Mouse (Mus musculus) olfactory bulb, adult 2 months (tissue): Measurements from ENCODE around the gene Gm49358. TPM values are rescaled to one million over a fixed set of nuclear protein-coding genes. Genes with fewer than 3 reads are reported as not detected.

Experiments used
- H3K27ac ChIP-seq: fragments of 200-500 bp; 2 replicates; pipeline ENCODE4 v1.5.1; 2012; ENCODE audit warnings: low read depth, low read length; ENCODE audit not compliant: insufficient read depth
- H3K4me1 ChIP-seq: fragments of 200-500 bp; 2 replicates; pipeline ENCODE4 v1.6.1; 2012; ENCODE audit warnings: low read length; ENCODE audit not compliant: control insufficient read depth, insufficient read depth
- H3K4me3 ChIP-seq: fragments of 200-500 bp; 2 replicates; pipeline ENCODE4 v1.5.1; 2012; ENCODE audit warnings: mild to moderate bottlenecking, low read depth, low read length, moderate library complexity; ENCODE audit not compliant: insufficient read depth
- CTCF ChIP-seq: fragments of 200-500 bp; IDR thresholded peaks from 2 replicates; pipeline ENCODE4 v1.5.1; 2012; ENCODE audit warnings: low read depth, mild to moderate bottlenecking, low read length, moderate library complexity; ENCODE audit not compliant: insufficient read depth
- POLR2A ChIP-seq: fragments of 200-500 bp; IDR thresholded peaks from 2 replicates; pipeline ENCODE4 v1.6.1; 2012; ENCODE audit warnings: mild to moderate bottlenecking, low read depth, low read length, moderate library complexity; ENCODE audit not compliant: insufficient read depth
- WGBS: fragments of 180-500 bp; shearing (Covaris S2); methylation state at CpG from one replicate; pipeline ENCODE4 v1.1.7; 2018; 5-methylcytosine and 5-hydroxymethylcytosine counted together
- polyA plus RNA-seq: library from polyadenylated mRNA; stranded (reverse); fragments of >200 nt; gene quantifications from 2 replicates; pipeline ENCODE4 v1.2.4, GENCODE M21; 2012; ENCODE audit warnings: low replicate concordance; ENCODE audit not compliant: missing spikeins, insufficient read depth, insufficient read length

Gene Gm49358
- polyA plus RNA-seq, 1 experiment: not detected

DNA sequence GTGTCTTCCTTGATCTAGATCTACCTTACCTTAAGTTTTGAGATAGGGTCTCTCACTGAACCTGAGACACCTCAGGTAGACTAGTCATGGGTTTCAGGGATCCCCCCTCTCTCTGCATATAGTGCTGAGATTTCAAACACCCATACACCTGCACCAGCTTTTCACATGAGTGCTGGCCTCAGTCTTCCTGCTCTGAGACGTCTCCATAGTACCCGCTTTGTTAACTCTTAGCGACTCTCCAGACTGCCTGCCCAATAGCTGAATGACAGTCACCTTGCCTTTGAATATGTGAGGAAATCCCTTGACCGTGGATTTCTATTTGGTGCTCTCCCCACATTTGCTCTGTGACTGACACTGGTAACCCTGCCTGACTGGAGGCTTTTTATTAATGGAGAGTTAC is 30.4 kb downstream of the Gm49358 start:
- Histone ChIP-seq H3K4me3 (no peak overlapping the region), H3K4me1 (peaks cover 14% of the 10 kb centered on the region), H3K27ac (no peak overlapping the region)
- TF ChIP-seq CTCF (no peak), POLR2A (no peak)
- whole genome bisulfite sequencing: 92% methylated on average over 4 of the region's 4 CpGs

DNA sequence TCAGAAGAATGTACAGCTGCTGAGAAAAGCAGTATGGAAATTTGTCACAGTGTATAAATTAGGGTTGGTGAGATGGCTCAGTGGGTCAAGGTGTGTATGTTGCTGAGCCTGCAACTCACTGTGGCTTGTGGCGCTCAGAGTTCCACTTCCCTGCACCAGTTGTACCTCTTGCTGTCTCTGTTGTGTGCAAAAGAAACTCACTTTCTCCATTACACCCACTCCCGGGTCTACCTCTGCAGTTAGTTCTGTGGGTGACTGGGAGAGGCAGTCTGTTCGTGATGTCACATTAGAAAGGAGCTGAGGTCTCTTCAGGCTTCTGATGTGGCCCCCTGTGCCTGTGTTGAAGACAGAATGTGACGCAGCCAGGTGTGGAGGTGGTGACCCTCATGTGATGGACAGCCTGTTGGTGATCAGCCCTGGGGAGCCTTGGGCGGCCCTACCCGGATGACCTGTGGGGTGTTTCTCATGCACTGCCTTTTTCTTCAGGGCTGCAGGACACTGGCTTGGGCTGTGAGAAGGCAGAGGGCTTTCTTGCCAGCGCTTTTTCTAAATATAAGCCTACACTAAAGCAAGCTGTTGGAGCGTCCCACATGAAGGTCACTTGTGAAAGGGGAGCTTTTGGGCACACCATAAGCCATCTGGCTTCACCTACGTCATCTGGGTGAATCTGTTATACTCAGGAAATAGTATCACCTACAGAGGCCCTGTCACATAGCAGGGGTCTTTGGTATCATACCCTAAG is 31.2 kb downstream of the Gm49358 start:
- WGBS: 85% methylated on average over 9 of the region's 9 CpGs
- no peak overlapping the region for H3K27ac ChIP-seq
- no peak for TF ChIP-seq POLR2A
- no peak for TF ChIP-seq CTCF

DNA sequence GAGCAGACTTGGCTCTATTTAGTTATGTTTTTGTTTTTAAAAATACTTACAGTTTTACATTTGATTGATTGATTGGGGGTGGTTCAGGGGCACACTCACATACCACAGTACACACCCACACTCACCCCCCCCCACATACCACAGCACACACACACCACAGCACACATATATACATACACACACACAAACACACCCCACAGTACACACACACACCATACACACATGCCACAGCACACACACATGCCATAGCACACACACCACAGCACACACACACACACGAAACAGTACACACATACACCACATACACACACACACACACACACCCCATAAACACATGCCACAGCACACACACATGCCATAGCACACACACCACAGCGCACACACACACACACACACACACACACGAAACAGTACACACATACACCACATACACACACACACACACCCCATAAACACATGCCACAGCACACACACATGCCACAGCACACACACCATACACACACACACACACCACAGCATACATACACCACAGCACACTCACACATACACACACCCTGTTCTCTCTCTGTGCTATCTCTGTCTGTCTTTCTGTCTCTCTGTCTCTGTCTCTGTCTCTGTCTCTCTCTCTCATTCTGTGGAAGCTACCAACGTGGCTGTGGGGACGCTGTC is 32.4 kb downstream of the Gm49358 start:
- Histone ChIP-seq H3K4me1 (peaks cover 10% of the 10 kb centered on the region), H3K27ac (no peak overlapping the region), H3K4me3 (no peak overlapping the region)
- WGBS: 98% methylated on average over 5 of the region's 5 CpGs
- no peak for TF ChIP-seq CTCF
- TF ChIP-seq POLR2A: no peak

More for the DNA sequence above, 31.2 kb downstream of the Gm49358 start:
- Histone ChIP-seq H3K4me3 (no peak overlapping the region), H3K4me1 (peaks cover 10% of the 10 kb centered on the region)

DNA sequence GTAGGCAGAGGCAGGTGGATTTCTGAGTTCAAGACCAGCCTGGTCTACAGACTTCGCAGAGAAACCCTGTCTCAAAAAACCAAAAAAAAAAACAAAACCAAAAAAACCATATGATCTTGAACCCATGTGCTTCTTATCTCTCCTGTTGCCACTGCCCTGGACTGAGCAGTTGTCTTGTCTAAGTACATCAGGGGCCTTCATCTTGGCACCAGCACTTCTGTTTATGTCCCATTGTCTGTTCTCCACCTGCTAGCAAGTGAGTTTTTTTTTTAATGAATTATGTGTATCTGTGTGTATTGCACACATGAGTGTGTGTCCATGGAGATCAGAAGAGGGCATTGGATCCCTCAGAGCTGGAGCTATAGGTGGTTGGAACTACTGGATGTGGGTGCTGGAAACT is 43.6 kb downstream of the Gm49358 start:
- no peak overlapping the region for H3K27ac ChIP-seq
- TF ChIP-seq CTCF (no peak), POLR2A (no peak)
- WGBS: 97% methylated on average over 1 of the region's 1 CpGs
- H3K4me1 ChIP-seq: peaks cover 8% of the 10 kb centered on the region
- H3K4me3 ChIP-seq: no peak overlapping the region

- H3K27ac ChIP-seq: no peak overlapping the region; the same call in 1 of the 2 replicates
- H3K4me3 ChIP-seq: no peak overlapping the region
- H3K4me1 ChIP-seq: peaks cover 8% of the 10 kb centered on the region
- TF ChIP-seq CTCF (no peak), POLR2A (no peak)
- 76% methylated on average over 15 of the region's 15 CpGs for WGBS
Measured at GRCm38 (mm10) chr10:86808013-86808758, 44.4 kb downstream of the Gm49358 start.

DNA sequence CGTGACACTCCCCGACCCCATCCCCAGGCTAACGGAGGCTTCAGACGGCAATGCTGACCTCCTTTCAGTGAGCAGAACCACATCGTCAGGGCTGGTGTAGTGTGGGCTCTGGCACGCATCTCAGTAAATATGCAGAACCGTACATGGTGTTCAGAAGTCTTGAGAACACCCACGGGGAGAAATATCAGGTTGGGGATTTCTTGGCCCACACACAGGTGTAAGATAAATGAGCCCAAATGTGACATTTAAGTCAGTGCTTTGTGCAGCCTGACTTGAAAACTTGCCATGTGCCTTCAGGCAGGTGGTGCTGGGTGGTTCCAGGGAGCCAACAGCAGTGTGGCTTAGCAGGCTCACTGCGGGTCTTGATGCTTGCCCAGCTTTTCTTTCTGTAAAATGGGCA is 46.2 kb downstream of the Gm49358 start:
- Histone ChIP-seq H3K4me3 (no peak overlapping the region), H3K27ac (no peak overlapping the region), H3K4me1 (peaks cover 8% of the 10 kb centered on the region)
- 80% methylated on average over 9 of the region's 9 CpGs for WGBS
- TF ChIP-seq CTCF (no peak), POLR2A (no peak)

DNA sequence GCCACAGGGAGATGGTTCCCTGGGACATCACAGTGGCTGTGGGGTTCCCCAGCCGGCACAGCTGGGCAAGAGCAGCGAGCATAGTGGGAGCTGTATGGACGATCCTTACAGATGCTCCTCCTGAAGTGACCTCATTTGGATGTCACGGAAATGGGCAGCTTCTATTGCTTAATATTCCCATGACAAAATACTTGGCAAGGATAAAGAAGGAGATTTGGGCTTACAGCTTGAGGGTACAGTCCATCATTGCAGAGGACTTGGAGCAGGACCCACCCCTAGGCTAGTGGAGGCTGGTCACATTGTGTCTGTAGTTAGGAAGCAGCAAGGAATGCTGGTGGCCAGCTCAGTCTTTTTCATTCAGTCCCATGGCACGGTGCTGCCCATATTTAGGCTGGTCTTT is 46.8 kb downstream of the Gm49358 start:
- peaks cover 8% of the 10 kb centered on the region for H3K4me1 ChIP-seq
- H3K4me3 ChIP-seq: no peak overlapping the region
- WGBS: 91% methylated on average over 5 of the region's 5 CpGs
- TF ChIP-seq CTCF: no peak
- no peak overlapping the region for H3K27ac ChIP-seq

DNA sequence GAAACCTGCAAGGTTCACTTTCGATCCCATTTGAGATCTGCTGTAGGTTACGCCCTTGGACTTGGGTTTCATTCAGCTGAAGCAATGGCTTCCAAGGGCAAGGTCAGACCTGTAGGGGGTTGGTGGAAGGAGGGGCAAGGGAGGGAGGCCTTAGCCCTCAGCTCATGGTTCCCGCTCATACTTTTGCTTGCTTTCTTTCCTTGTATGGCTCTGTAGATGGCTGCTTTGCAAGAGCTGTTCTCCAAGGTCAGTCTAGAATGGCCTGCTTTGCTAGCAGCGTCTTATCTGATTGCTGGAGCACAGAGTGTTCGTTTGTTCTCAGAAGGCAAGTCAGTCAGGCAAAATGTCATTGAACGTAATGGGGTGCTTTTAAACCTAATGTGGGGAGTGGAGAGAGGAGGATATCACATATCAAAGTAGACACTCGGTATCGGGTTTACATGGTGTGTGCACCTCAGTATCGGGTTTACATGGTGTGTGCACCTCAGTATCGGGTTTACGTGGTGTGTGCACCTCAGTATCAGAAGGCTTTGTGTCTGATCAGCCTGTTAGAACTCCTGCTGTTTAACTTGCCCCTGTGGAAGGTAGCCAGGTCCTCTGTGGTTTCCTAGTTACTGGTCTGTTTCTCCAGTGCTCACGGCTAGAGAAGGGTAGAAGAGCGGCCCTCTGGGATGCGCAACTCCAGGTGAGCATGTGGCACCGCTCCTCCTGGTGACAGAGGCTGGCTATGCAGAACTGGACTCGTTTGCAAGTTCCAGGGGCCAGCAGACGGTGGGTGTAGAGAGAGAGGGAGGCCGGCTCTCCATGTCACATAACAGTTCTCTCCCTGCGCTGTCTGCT is 50.7 kb downstream of the Gm49358 start:
- no peak for TF ChIP-seq CTCF
- TF ChIP-seq POLR2A: no peak
- peaks cover 4% of the 10 kb centered on the region for H3K4me1 ChIP-seq
- no peak overlapping the region for H3K27ac ChIP-seq
- 87% methylated on average over 19 of the region's 19 CpGs for WGBS
- H3K4me3 ChIP-seq: no peak overlapping the region

GRCm38 (mm10) chr10:86815133-86815532 is 51.4 kb downstream of the Gm49358 start:
- Histone ChIP-seq H3K27ac (no peak overlapping the region), H3K4me1 (no peaks in the 10 kb centered on the region), H3K4me3 (no peak overlapping the region)
- TF ChIP-seq CTCF: no peak
- no peak for TF ChIP-seq POLR2A
- 91% methylated on average over 7 of the region's 7 CpGs for WGBS
